Mouse (Mus musculus): ENCODE results near the gene Hdhd5. TPM values are rescaled to one million over a fixed set of nuclear protein-coding genes. Genes with fewer than 3 reads are reported as not detected.

Hdhd5 gene
- polyA plus RNA-seq, 1 experiment from 2014 or later: 16.7 TPM

DNA sequence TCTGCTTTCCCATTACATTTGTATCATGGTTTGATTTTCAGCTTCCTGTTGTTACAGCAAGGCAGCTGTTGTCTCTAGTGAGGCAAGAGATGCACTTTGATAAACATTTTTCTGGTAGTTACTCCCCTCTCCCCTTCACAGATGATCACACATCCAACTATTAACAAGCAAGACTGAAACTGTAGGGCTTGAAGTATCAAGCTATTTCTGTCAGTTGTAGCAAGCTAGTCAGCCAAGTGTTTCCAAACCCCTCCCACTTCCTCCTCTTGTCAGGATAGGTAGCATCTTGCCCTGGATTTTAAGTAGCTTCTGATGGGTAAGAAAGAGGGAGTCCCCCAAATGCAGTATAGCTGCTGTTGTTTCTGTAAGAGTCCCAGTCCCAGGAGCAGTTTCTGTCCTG is 61.3 kb downstream of the Hdhd5 start:
- Histone ChIP-seq H3K9me3 (ENCODE audit: control insufficient read depth, low read length) (no peaks in the 10 kb centered on the region), H3K4me1 (replicated peaks; ENCODE audit: control insufficient read depth, insufficient read depth, low read length) (peaks cover 7% of the 10 kb centered on the region), H3K9ac (ENCODE audit: low read length) (no peak overlapping the region), H3K36me3 (ENCODE audit: control insufficient read depth, insufficient read depth, low read length) (no peaks in the 10 kb centered on the region), H3K4me3 (ENCODE audit: low read length) (no peak overlapping the region), H3K27ac (ENCODE audit: low read length) (no peak overlapping the region), H3K4me2 (ENCODE audit: low read depth, low read length) (no peak overlapping the region), H3K27me3 (ENCODE audit: control insufficient read depth, insufficient read depth, low read depth, low read length) (peaks cover 2% of the 10 kb centered on the region; the same call in 1 of the 2 replicates)
- ATAC-seq (ENCODE audit: low read depth): no peak

- ATAC-seq (ENCODE audit: low read depth): no peak
- Histone ChIP-seq H3K4me1 (replicated peaks; ENCODE audit: control insufficient read depth, insufficient read depth, low read length) (peaks cover 8% of the 10 kb centered on the region), H3K36me3 (ENCODE audit: control insufficient read depth, insufficient read depth, low read length) (no peaks in the 10 kb centered on the region), H3K27me3 (ENCODE audit: control insufficient read depth, insufficient read depth, low read depth, low read length) (peaks cover 2% of the 10 kb centered on the region; the same call in 1 of the 2 replicates), H3K4me2 (ENCODE audit: low read depth, low read length) (no peak overlapping the region), H3K4me3 (ENCODE audit: low read length) (no peak overlapping the region), H3K9me3 (ENCODE audit: control insufficient read depth, low read length) (no peaks in the 10 kb centered on the region), H3K9ac (ENCODE audit: low read length) (no peak overlapping the region), H3K27ac (ENCODE audit: low read length) (no peak overlapping the region)
- WGBS: 62% methylated on average over 3 of the region's 3 CpGs
Measured at GRCm38 (mm10) chr6:120469268-120469667, 61.9 kb downstream of the Hdhd5 start.

- H3K27me3 ChIP-seq (ENCODE audit: control insufficient read depth, insufficient read depth, low read depth, low read length): peaks cover 5% of the 10 kb centered on the region; the same call in 1 of the 2 replicates
- no peaks in the 10 kb centered on the region for H3K36me3 ChIP-seq (ENCODE audit: control insufficient read depth, insufficient read depth, low read length)
- no peak overlapping the region for H3K27ac ChIP-seq (ENCODE audit: low read length)
- no peaks in the 10 kb centered on the region for H3K9me3 ChIP-seq (ENCODE audit: control insufficient read depth, low read length)
- 92% methylated on average over 4 of the region's 4 CpGs for WGBS
- ATAC-seq (ENCODE audit: low read depth): no peak
- H3K4me3 ChIP-seq (ENCODE audit: low read length): no peak overlapping the region
- peaks cover 11% of the 10 kb centered on the region for H3K4me1 ChIP-seq (replicated peaks; ENCODE audit: control insufficient read depth, insufficient read depth, low read length)
- H3K4me2 ChIP-seq (ENCODE audit: low read depth, low read length): no peak overlapping the region
- H3K9ac ChIP-seq (ENCODE audit: low read length): no peak overlapping the region
Measured at GRCm38 (mm10) chr6:120468259-120468658, 62.9 kb downstream of the Hdhd5 start.

GRCm38 (mm10) chr6:120466609-120467329 is 64.3 kb downstream of the Hdhd5 start:
- Histone ChIP-seq H3K4me1 (replicated peaks; ENCODE audit: control insufficient read depth, insufficient read depth, low read length) (peaks cover 10% of the 10 kb centered on the region), H3K9ac (ENCODE audit: low read length) (no peak overlapping the region), H3K36me3 (ENCODE audit: control insufficient read depth, insufficient read depth, low read length) (no peaks in the 10 kb centered on the region), H3K9me3 (ENCODE audit: control insufficient read depth, low read length) (no peaks in the 10 kb centered on the region), H3K27me3 (ENCODE audit: control insufficient read depth, insufficient read depth, low read depth, low read length) (peaks cover 11% of the 10 kb centered on the region; the same call in 1 of the 2 replicates), H3K27ac (ENCODE audit: low read length) (no peak overlapping the region), H3K4me2 (ENCODE audit: low read depth, low read length) (no peak overlapping the region), H3K4me3 (ENCODE audit: low read length) (no peak overlapping the region)
- 76% methylated on average over 10 of the region's 10 CpGs for WGBS
- no peak for ATAC-seq (ENCODE audit: low read depth)

- ATAC-seq (ENCODE audit: low read depth): no peak
- H3K9me3 ChIP-seq (ENCODE audit: control insufficient read depth, low read length): no peaks in the 10 kb centered on the region
- peaks cover 18% of the 10 kb centered on the region; the same call in 1 of the 2 replicates for H3K27me3 ChIP-seq (ENCODE audit: control insufficient read depth, insufficient read depth, low read depth, low read length)
- H3K4me3 ChIP-seq (ENCODE audit: low read length): no peak overlapping the region
- no peak overlapping the region for H3K27ac ChIP-seq (ENCODE audit: low read length)
- H3K4me2 ChIP-seq (ENCODE audit: low read depth, low read length): no peak overlapping the region
- 45% methylated on average over 4 of the region's 4 CpGs for WGBS
- H3K9ac ChIP-seq (ENCODE audit: low read length): no peak overlapping the region
- peaks cover 10% of the 10 kb centered on the region for H3K4me1 ChIP-seq (replicated peaks; ENCODE audit: control insufficient read depth, insufficient read depth, low read length)
- no peaks in the 10 kb centered on the region for H3K36me3 ChIP-seq (ENCODE audit: control insufficient read depth, insufficient read depth, low read length)
Measured at GRCm38 (mm10) chr6:120465393-120465792, 65.7 kb downstream of the Hdhd5 start.

- no peak for ATAC-seq (ENCODE audit: low read depth)
- Histone ChIP-seq H3K4me3 (ENCODE audit: low read length) (peak overlapping the region; percentile 61), H3K9ac (ENCODE audit: low read length) (no peak overlapping the region), H3K36me3 (ENCODE audit: control insufficient read depth, insufficient read depth, low read length) (no peaks in the 10 kb centered on the region), H3K4me2 (ENCODE audit: low read depth, low read length) (peak overlapping the region; percentile 73), H3K27me3 (ENCODE audit: control insufficient read depth, insufficient read depth, low read depth, low read length) (peaks cover 18% of the 10 kb centered on the region; the same call in 1 of the 2 replicates), H3K9me3 (ENCODE audit: control insufficient read depth, low read length) (no peaks in the 10 kb centered on the region), H3K4me1 (replicated peaks; ENCODE audit: control insufficient read depth, insufficient read depth, low read length) (peaks cover 10% of the 10 kb centered on the region), H3K27ac (ENCODE audit: low read length) (no peak overlapping the region)
- WGBS: 44% methylated on average over 9 of the region's 9 CpGs
Measured at GRCm38 (mm10) chr6:120464406-120464939, 66.6 kb downstream of the Hdhd5 start.

DNA sequence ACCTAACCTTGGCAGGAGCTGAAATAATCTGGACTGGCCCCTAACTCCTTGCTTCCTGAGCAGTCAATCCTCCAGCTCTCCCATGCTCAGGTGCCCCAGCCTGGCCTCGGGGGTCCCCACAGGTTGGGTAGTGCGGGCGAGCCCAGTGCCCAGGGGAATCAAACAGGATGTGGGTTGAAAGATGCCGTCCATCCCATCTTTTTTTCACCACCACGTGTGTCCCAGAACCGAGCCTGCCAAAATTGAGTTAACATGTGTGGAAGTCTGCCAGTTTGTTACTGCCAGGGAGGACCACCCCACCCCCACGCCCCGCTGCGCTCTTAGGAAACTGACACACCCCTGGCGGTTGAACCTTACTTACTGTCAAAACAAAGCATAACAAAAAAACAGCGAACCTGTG is 67.2 kb downstream of the Hdhd5 start:
- peak; percentile 30; the same call in 1 of the 2 replicates for ATAC-seq (ENCODE audit: low read depth)
- Histone ChIP-seq H3K27ac (ENCODE audit: low read length) (no peak overlapping the region), H3K9ac (ENCODE audit: low read length) (no peak overlapping the region; the same call in 1 of the 2 replicates), H3K4me1 (replicated peaks; ENCODE audit: control insufficient read depth, insufficient read depth, low read length) (peaks cover 10% of the 10 kb centered on the region), H3K27me3 (ENCODE audit: control insufficient read depth, insufficient read depth, low read depth, low read length) (peaks cover 18% of the 10 kb centered on the region; the same call in 1 of the 2 replicates), H3K4me3 (ENCODE audit: low read length) (peak overlapping the region; percentile 61), H3K4me2 (ENCODE audit: low read depth, low read length) (peak overlapping the region; percentile 73), H3K9me3 (ENCODE audit: control insufficient read depth, low read length) (no peaks in the 10 kb centered on the region), H3K36me3 (ENCODE audit: control insufficient read depth, insufficient read depth, low read length) (no peaks in the 10 kb centered on the region)
- WGBS: 5% methylated on average over 11 of the region's 11 CpGs

GRCm38 (mm10) chr6:120463086-120463871 is 67.8 kb downstream of the Hdhd5 start, which contains the start of gene Il17ra:
Il17ra (plus strand) TSS chr6:120463247.
- under 1% methylated on average over 80 of the region's 90 CpGs for WGBS

DNA sequence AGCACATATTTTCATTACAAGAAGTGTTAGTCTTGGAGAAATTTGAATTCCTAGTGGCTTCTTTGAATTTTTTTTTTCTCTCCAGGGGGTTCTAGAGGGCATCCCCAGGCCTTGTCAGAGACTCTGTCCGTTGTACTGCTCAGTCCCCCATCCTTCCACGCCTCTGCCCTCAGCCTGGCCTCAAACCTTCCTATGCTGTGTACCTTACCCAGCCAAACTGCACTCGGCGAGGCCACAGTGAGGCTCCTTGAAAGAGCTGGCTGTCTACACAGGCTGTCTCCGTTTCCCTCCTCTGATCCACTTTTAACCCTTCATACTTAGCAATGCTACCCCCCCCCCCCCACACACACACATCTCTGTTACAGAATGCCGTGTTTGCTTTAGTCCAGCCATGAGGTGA is 68.9 kb downstream of the Hdhd5 start:
- Histone ChIP-seq H3K4me3 (ENCODE audit: low read length) (no peak overlapping the region), H3K9me3 (ENCODE audit: control insufficient read depth, low read length) (no peaks in the 10 kb centered on the region), H3K36me3 (ENCODE audit: control insufficient read depth, insufficient read depth, low read length) (no peaks in the 10 kb centered on the region), H3K27ac (ENCODE audit: low read length) (no peak overlapping the region), H3K9ac (ENCODE audit: low read length) (no peak overlapping the region), H3K27me3 (ENCODE audit: control insufficient read depth, insufficient read depth, low read depth, low read length) (peaks cover 18% of the 10 kb centered on the region; the same call in 1 of the 2 replicates), H3K4me1 (replicated peaks; ENCODE audit: control insufficient read depth, insufficient read depth, low read length) (peaks cover 10% of the 10 kb centered on the region), H3K4me2 (ENCODE audit: low read depth, low read length) (no peak overlapping the region; the same call in 1 of the 2 replicates)
- no peak for ATAC-seq (ENCODE audit: low read depth)
- WGBS: 39% methylated on average over 6 of the region's 6 CpGs

More at GRCm38 (mm10) chr6:120463086-120463871, 67.8 kb downstream of the Hdhd5 start, which contains the start of gene Il17ra:
- peak; percentile 93 for ATAC-seq (ENCODE audit: low read depth)
- Histone ChIP-seq H3K4me1 (replicated peaks; ENCODE audit: control insufficient read depth, insufficient read depth, low read length) (peaks cover 10% of the 10 kb centered on the region), H3K4me3 (ENCODE audit: low read length) (peak within 1 kb of the TSS; percentile 61), H3K27ac (ENCODE audit: low read length) (no peak within 1 kb of the TSS), H3K27me3 (ENCODE audit: control insufficient read depth, insufficient read depth, low read depth, low read length) (peaks cover 18% of the 10 kb centered on the region; the same call in 1 of the 2 replicates), H3K36me3 (ENCODE audit: control insufficient read depth, insufficient read depth, low read length) (no peaks in the 10 kb centered on the region), H3K4me2 (ENCODE audit: low read depth, low read length) (peak within 1 kb of the TSS; percentile 73), H3K9ac (ENCODE audit: low read length) (peak within 1 kb of the TSS; percentile 69), H3K9me3 (ENCODE audit: control insufficient read depth, low read length) (no peaks in the 10 kb centered on the region)
